Mouse (Mus musculus): ENCODE data around the gene Armc6. TPM values are rescaled to one million over a fixed set of nuclear protein-coding genes. Genes with fewer than 3 reads are reported as not detected.

The Armc6 gene
- polyA plus RNA-seq (2017; shearing (Covaris generic)) = 11.7 TPM

DNA sequence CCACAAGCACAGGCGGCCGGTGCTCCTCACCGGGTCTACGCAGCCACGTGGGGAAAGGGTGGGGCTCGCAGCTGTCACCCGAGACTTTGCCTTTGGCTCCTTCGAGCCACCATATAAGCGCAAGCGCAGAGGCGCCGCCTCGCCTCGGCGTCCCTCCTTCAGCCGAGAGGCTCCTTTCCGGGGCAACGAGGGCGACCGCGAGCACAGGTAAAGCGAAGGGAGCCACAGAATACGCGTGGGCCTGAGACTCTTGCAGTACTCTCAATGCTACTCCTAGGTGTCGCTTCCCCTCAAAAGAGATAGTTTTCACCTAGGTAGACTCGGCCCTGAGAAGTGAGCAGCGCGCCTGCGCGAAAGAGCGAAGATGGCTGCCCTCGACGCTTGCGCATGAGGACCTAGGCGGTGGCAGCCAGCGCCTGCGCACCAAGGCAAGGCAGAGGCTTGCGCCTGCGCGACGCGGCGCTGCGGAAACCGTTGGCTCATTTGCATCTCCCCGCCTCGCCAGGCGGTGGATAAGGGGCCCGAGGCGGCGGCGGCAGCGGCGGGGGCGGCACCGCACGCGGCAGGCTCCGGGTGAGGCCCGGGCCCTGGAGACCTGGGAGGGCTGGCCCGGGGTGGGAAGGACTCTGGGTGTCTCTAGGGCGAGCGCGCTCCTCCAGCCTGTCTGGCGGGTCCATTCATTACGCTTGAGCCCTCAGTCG, at the start of gene Armc6, which contains the start of gene Sugp2:
TSS of gene Armc6 (minus strand) at position 387 of the 701 bp plus-strand sequence.
TSS of gene Sugp2 (plus strand) at position 147 of the 701 bp plus-strand sequence.

DNA sequence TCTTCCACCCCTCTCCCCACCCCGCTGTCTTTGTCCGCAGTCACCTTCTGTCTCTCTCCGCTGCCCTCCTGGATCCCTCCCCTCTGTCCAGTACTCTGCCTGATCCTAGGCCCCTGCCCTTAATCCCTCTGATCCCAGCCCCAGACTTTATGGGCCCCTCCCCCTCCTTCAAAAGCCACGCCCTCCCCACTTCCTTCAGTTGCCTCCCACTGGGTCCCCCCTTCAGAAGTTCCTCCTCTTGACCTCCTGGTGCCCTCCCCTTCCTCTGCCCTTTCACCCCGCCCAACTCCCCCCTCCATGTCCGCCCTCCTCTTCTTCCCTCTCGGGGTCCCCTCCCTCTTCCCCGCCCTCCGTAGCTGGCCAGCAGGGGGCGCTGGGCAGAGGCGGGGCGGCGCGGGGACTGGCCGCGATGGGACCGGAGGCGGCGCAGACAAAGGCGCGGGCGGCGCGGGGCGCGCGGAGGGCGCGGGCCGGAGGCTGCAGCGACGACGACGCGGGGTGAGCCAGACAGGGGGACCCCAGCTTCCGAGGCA, 48.4 kb upstream of the Armc6 start, which contains the start of gene Homer3:
TSS of gene Homer3 (plus strand) at position 225 of the 533 bp plus-strand sequence.

DNA sequence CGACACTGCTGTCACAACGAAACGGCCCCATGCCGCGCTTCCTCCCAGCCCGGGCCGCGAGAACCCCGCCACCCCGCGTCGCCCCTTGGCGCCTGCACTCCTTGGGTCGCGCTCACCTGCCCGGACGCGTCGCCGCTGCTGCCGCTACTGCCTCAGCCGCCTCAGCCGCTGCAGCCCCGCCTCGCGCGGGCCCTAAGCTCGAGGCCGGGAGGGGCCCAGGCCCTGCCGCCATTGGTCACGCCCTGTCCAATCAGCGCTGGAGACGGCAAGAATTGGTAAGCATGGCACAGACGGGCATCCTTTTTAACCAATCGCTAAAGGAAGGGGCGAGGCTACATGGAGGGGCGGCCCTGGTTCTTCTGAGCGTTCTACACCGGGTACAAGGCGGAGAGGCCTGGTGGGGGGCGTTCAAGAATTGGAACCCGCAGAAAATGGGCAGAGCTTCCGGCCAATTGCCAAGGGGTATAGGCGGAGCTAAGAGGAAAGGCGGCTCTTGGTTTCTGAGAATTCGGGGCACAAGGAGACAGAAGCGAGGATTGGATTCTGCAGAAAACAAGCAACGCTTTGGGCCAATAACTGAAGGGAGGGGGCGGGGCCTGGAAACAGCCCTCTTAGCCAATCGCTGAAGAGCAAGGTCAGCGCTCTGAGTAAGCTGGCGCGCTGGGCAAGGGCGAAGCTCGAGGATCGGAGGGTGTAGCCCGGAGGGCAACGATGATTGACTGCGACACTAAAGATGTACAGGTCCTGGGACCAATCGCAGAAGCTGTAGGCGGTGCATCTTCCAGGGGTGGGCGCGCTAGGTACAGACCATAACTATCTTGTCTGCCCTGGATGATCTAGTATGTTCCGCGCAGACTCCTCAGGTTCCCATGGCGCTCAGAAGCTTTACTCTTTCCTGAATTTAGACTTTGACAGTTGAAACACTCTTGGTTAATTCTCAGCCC, 21.9 kb downstream of the Armc6 start, which contains the start of gene Slc25a42:
TSS of gene Slc25a42 (minus strand) at position 194 of the 944 bp plus-strand sequence.

DNA sequence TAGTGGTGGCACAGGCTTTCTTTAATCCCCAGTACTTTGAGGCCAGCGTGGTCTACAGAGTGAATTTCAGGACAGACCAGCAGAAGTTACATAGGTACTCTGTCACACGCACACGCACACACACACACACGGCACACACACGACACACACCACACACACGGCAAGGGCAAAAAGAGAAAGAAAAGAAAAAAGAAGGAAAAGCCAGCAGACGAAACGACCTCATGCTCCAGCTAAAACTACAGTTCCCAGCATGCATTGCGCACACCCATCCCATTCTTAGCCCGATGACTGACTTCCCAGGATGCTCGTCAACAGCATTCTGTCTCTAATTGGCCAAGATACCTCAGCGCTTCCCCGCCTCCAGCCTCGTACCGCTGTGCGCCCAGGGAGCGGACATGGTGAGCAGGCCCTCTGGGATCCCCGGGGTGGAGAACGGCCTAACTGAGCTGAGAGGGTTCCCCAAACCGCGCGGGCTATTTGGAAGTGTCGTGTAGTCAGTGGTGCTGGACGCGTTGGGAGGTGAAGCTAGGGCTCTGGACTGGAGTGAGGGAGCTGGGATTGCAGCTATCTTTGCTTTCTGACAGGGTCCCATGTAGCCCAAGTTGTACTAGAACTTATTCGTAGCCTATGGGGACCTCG, 62.1 kb downstream of the Armc6 start, which contains the start of gene Tmem161a:
TSS of gene Tmem161a (plus strand) at position 314 of the 639 bp plus-strand sequence.

Other genes starting within 250 kb of the Armc6 start
- gene Gatad2a, start 238.1 kb downstream of the Armc6 start, polyA plus RNA-seq (2017; shearing (Covaris generic)) = 125 TPM
- 104 TPM for gene Mau2, start 191.7 kb downstream of the Armc6 start, polyA plus RNA-seq (2017; shearing (Covaris generic))
- gene Sugp1, start 191.7 kb downstream of the Armc6 start, polyA plus RNA-seq (2017; shearing (Covaris generic)) = 68.9 TPM
- gene Tm6sf2, start 161.5 kb downstream of the Armc6 start, polyA plus RNA-seq (2017; shearing (Covaris generic)) = 0.78 TPM
- gene Hapln4, start 151.0 kb downstream of the Armc6 start, polyA plus RNA-seq (2017; shearing (Covaris generic)) = not detected
- 0.02 TPM for gene Ncan, start 113.6 kb downstream of the Armc6 start, polyA plus RNA-seq (2017; shearing (Covaris generic))
- 60.4 TPM for gene Nr2c2ap, start 103.1 kb downstream of the Armc6 start, polyA plus RNA-seq (2017; shearing (Covaris generic))
- gene Rfxank, start 95.3 kb downstream of the Armc6 start, polyA plus RNA-seq (2017; shearing (Covaris generic)) = 35.4 TPM
- 59.2 TPM for gene Borcs8, start 95.0 kb downstream of the Armc6 start, polyA plus RNA-seq (2017; shearing (Covaris generic))
- 1.3 TPM for gene Mef2b, start 94.8 kb downstream of the Armc6 start, polyA plus RNA-seq (2017; shearing (Covaris generic))
- 49.3 TPM for gene Tmem161a, start 62.1 kb downstream of the Armc6 start, polyA plus RNA-seq (2017; shearing (Covaris generic))
- 15.5 TPM for gene Slc25a42, start 22.2 kb downstream of the Armc6 start, polyA plus RNA-seq (2017; shearing (Covaris generic))
- gene Sugp2, start 240 bp downstream of the Armc6 start, polyA plus RNA-seq (2017; shearing (Covaris generic)) = 44.0 TPM
- 6.7 TPM for gene Homer3, start 48.4 kb upstream of the Armc6 start, polyA plus RNA-seq (2017; shearing (Covaris generic))
- gene Ddx49, start 68.0 kb upstream of the Armc6 start, polyA plus RNA-seq (2017; shearing (Covaris generic)) = 56.7 TPM
- 351 TPM for gene Cope, start 68.1 kb upstream of the Armc6 start, polyA plus RNA-seq (2017; shearing (Covaris generic))
- not detected for gene Cers1, start 81.3 kb upstream of the Armc6 start, polyA plus RNA-seq (2017; shearing (Covaris generic))
- 0.57 TPM for gene Gdf1, start 95.4 kb upstream of the Armc6 start, polyA plus RNA-seq (2017; shearing (Covaris generic))
- gene Upf1, start 118.8 kb upstream of the Armc6 start, polyA plus RNA-seq (2017; shearing (Covaris generic)) = 90.9 TPM
- gene Comp, start 139.1 kb upstream of the Armc6 start, polyA plus RNA-seq (2017; shearing (Covaris generic)) = 2.5 TPM
- 16.7 TPM for gene Crtc1, start 205.1 kb upstream of the Armc6 start, polyA plus RNA-seq (2017; shearing (Covaris generic))
- 19.3 TPM for gene Klhl26, start 242.5 kb upstream of the Armc6 start, polyA plus RNA-seq (2017; shearing (Covaris generic))